Mouse (Mus musculus): Measurements from ENCODE around the gene Plbd1. TPM values are rescaled to one million over a fixed set of nuclear protein-coding genes. Genes with fewer than 3 reads are reported as not detected.

The Plbd1 gene
- polyA plus RNA-seq, 1 experiment from 2014 or later: 31.6 TPM

DNA sequence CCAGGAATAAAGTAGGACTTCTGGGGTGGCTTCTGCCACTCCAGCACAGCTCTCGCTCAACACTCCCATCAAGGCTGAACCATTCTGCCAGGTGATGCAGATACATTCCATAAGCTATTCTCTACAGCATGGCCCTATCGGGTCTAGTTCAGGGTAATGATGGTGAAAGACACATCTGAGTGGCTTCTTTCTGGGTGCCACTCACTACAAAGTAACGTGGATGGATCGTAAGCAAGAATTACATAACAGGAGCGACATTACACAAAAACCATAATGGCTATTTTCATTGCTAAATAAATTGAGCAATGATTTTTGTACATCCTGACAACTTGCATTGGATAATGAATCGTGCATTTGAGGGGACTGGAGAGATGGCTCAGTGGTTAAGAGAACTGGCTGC, 13.2 kb upstream of the Plbd1 start:
- Histone ChIP-seq H3K36me3 (no peaks in the 10 kb centered on the region), H3K4me2 (replicated peaks) (no peak overlapping the region), H3K9me3 (replicated peaks) (no peaks in the 10 kb centered on the region), H3K4me1 (peaks cover 6% of the 10 kb centered on the region; the same call in 1 of the 2 replicates), H3K27me3 (no peaks in the 10 kb centered on the region), H3K27ac (replicated peaks) (no peak overlapping the region), H3K9ac (no peak overlapping the region), H3K4me3 (replicated peaks) (no peak overlapping the region)
- ATAC-seq (ENCODE audit: insufficient number of reproducible peaks, low FRiP score, low TSS enrichment, low read depth): no peak
- WGBS: 89% methylated on average over 6 of the region's 6 CpGs

DNA sequence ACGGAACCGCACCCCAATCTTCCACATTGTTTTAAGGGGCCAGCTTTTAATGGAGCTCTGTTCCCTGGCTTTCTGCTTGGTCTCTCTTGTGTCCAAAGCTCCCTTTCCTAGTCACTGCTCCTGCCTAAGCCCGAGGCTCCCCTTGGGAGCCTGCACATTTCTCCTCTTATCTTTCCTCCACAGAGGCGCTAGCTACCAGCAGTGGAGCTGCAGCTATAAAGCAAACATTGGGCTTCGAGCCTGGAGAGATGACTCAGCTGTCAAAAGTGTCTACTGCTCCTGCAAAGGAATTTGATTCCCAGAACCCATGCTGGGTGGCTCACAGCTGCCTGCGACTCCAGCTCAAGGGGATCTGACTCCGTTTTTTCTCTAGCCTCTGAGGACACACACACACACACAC, 10.7 kb upstream of the Plbd1 start:
- Histone ChIP-seq H3K4me2 (replicated peaks) (no peak overlapping the region), H3K27me3 (no peaks in the 10 kb centered on the region), H3K27ac (replicated peaks) (0 out of 2 replicates have a peak overlapping the region, but pooled peaks have one; percentile 11), H3K9ac (no peak overlapping the region), H3K4me3 (replicated peaks) (no peak overlapping the region), H3K36me3 (no peaks in the 10 kb centered on the region), H3K9me3 (replicated peaks) (no peaks in the 10 kb centered on the region), H3K4me1 (peaks cover 19% of the 10 kb centered on the region; the same call in 1 of the 2 replicates)
- WGBS: 44% methylated on average over 7 of the region's 7 CpGs
- ATAC-seq (ENCODE audit: insufficient number of reproducible peaks, low FRiP score, low TSS enrichment, low read depth): no peak

DNA sequence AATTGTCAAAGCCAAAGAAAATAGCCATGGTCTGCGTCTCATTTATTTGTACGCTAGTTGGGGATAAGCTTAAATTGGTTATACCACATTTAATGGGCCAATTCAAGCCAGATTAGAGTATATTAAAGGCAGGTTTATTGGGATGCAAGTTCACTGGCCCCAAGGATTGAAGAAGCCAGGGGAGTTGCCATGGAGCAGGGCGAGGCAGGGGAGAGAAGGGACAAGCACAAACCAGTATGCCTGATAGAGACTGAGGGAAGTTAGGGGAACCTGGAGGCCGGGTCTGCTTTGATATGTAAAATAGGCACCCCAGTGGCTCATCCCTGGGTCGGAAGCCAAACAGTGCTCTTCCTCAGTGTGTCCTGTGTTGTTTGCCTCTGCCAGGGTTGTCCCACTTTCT, 7.5 kb upstream of the Plbd1 start:
- no peak overlapping the region for H3K27ac ChIP-seq (replicated peaks)
- H3K9me3 ChIP-seq (replicated peaks): no peaks in the 10 kb centered on the region
- no peaks in the 10 kb centered on the region for H3K36me3 ChIP-seq
- H3K4me1 ChIP-seq: peaks cover 19% of the 10 kb centered on the region; the same call in 1 of the 2 replicates
- 40% methylated on average over 5 of the region's 5 CpGs for WGBS
- no peak overlapping the region for H3K4me3 ChIP-seq (replicated peaks)
- H3K27me3 ChIP-seq: no peaks in the 10 kb centered on the region
- no peak for ATAC-seq (ENCODE audit: insufficient number of reproducible peaks, low FRiP score, low TSS enrichment, low read depth)
- H3K9ac ChIP-seq: no peak overlapping the region
- no peak overlapping the region for H3K4me2 ChIP-seq (replicated peaks)

DNA sequence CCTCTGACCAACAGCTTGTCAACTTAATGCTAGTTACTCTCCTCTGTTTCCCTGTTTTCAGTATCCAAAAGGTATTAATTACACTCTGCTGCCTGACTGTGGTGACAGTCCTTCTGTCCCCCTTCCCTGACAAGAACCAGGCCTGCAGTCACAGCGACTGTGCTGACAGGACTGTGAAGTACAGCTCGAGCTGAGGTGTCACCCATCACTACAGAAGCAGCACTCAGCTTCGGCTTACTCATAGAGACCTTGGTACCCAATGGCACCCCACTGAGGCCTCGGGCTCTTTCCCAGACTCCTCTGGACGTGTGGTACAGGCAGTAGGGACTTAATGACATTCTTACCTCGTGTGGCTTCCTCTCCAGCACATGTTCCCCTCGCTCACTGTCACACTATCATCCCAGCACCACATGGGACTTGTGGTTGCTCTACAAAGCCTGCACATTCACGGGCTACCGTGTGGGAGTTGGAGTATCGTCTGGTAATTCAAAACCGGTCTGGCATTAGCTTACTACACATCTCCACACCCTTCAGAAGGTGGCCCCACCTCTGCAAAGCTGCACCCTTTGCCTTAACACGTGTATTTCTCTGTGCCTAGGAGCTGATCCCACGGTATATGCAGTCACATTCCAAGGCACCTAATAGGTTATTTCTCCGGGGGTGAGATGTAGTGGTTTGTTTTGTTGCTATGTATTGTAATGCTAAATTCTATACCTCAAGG, 6.7 kb upstream of the Plbd1 start:
- no peak overlapping the region for H3K4me2 ChIP-seq (replicated peaks)
- H3K9ac ChIP-seq: no peak overlapping the region
- no peak overlapping the region for H3K4me3 ChIP-seq (replicated peaks)
- ATAC-seq (ENCODE audit: insufficient number of reproducible peaks, low FRiP score, low TSS enrichment, low read depth): no peak
- H3K27me3 ChIP-seq: no peaks in the 10 kb centered on the region
- H3K27ac ChIP-seq (replicated peaks): peak overlapping the region; percentile 76
- H3K36me3 ChIP-seq: no peaks in the 10 kb centered on the region
- WGBS: 30% methylated on average over 14 of the region's 14 CpGs
- no peaks in the 10 kb centered on the region for H3K9me3 ChIP-seq (replicated peaks)
- peaks cover 19% of the 10 kb centered on the region; the same call in 1 of the 2 replicates for H3K4me1 ChIP-seq

DNA sequence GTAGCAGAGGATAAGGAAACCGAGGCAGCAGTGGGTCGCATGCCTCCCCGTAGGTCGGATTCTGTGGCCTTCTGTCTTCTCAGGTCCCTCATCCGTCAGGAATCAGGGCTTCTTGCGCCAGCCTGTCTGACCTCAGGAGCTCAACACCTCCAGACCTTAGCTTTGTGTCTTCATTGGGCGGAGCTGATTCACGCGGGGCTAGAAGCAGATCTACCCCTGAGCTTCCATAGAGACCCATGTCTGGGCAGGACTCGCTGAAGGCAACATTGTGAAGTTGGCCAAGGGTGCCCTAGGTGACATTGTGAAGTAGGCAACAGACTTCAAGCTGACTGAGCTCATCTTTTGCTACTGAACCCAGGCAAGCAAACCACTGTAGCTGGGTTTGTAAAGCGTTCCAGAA, 335 bp upstream of the Plbd1 start:
- peak overlapping the region; percentile 40 for H3K4me3 ChIP-seq (replicated peaks)
- peaks cover 13% of the 10 kb centered on the region for H3K4me1 ChIP-seq
- no peaks in the 10 kb centered on the region for H3K9me3 ChIP-seq (replicated peaks)
- no peaks in the 10 kb centered on the region for H3K36me3 ChIP-seq
- peak overlapping the region; percentile 71 for H3K4me2 ChIP-seq (replicated peaks)
- peaks cover 23% of the 10 kb centered on the region for H3K27me3 ChIP-seq
- no peak for ATAC-seq (ENCODE audit: insufficient number of reproducible peaks, low FRiP score, low TSS enrichment, low read depth)
- H3K9ac ChIP-seq: 0 out of 2 replicates have a peak overlapping the region, but pooled peaks have one; percentile 9
- 23% methylated on average over 11 of the region's 11 CpGs for WGBS
- no peak overlapping the region for H3K27ac ChIP-seq (replicated peaks)

DNA sequence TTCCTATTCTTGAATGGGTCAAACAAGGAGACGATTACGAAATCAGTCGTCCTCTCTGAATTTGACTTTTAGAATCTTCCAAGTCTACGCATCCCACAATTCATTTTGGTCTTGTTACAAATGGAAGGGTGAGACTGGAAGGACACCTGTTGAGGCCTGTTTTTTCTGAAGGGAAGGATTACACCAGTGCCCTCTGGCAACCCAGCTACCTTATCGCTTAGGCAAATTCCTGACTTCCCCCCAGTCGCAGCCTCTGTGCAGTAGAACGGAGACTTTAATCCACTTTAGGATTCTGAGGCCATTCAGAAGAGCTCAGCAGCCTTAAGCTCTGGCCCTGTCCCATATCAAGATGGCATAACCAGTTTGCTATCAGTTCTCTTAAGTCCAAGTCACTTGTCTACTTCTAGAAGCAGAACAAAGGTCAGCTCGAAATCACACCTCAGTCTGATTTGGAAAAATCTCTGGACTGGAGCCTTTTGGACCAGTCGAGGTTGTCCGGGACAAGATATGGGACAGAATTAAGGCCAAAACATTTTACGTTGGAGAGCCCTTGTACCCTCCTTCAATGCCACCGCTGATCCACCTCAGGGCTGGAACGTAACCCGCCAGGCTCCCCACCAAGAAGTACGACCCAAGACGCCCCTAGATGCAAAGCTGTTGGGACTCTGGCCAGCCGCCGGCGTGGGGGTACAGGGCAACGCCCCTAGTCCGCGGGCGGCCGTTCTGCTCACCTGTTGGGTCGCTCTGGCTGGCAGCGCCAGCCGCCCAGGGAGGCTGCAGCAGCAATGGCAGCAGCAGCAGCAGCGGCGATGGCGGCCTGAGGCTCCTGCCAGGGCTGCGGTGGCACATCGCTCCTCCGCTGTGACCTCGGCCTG, 660 bp downstream of the Plbd1 start:
- Histone ChIP-seq H3K9me3 (replicated peaks) (no peaks in the 10 kb centered on the region), H3K27me3 (peaks cover 23% of the 10 kb centered on the region), H3K4me1 (peaks cover 13% of the 10 kb centered on the region), H3K9ac (0 out of 2 replicates have a peak overlapping the region, but pooled peaks have one; percentile 9), H3K27ac (replicated peaks) (peak overlapping the region; percentile 65), H3K4me2 (replicated peaks) (peak overlapping the region; percentile 71), H3K4me3 (replicated peaks) (peak overlapping the region; percentile 40), H3K36me3 (no peaks in the 10 kb centered on the region)
- WGBS: 14% methylated on average over 34 of the region's 34 CpGs
- no peak for ATAC-seq (ENCODE audit: insufficient number of reproducible peaks, low FRiP score, low TSS enrichment, low read depth)

DNA sequence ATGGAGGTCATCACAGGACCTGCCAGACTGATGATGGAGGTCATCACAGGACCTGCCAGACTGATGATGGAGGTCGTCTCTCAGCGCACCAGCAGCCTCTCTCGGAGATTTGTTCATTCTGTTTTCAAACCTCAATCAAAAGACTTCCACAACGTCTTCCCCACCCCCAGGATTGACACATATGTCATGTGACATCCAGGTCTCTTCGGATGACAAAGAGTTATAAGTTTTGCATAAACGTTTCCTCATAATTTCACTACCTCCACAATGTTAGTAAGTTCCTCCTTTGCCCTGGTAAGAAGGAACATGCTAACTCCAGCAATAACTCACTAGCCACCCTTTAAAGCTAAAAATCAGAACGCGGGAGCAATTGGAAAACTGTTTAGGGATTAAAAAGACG, 2.5 kb downstream of the Plbd1 start:
- Histone ChIP-seq H3K9me3 (replicated peaks) (no peaks in the 10 kb centered on the region), H3K27me3 (peaks cover 23% of the 10 kb centered on the region), H3K9ac (no peak overlapping the region), H3K4me2 (replicated peaks) (no peak overlapping the region), H3K4me1 (peaks cover 13% of the 10 kb centered on the region), H3K4me3 (replicated peaks) (no peak overlapping the region), H3K36me3 (no peaks in the 10 kb centered on the region), H3K27ac (replicated peaks) (no peak overlapping the region)
- WGBS: 87% methylated on average over 9 of the region's 9 CpGs
- no peak for ATAC-seq (ENCODE audit: insufficient number of reproducible peaks, low FRiP score, low TSS enrichment, low read depth)

DNA sequence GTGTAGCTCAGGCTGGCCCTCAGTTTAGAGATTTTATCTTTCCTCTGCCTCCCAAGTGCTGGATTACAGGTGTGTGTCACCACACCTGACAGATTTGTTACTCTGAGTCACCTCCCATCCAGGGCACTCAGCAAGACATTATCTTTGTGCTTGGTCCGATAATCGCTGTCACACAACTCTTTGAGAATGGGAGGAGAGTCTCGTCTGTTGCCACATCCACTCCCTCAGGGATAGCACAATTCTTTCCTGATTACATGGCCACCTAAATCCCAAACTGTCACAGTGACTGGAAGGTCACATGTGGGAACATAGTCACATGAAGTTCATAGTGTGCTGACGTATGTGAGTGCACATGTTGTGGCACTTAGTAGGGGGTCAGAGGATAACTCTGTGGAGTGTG, 3.4 kb downstream of the Plbd1 start:
- H3K36me3 ChIP-seq: no peaks in the 10 kb centered on the region
- WGBS: 72% methylated on average over 4 of the region's 4 CpGs
- H3K4me1 ChIP-seq: peaks cover 13% of the 10 kb centered on the region

DNA sequence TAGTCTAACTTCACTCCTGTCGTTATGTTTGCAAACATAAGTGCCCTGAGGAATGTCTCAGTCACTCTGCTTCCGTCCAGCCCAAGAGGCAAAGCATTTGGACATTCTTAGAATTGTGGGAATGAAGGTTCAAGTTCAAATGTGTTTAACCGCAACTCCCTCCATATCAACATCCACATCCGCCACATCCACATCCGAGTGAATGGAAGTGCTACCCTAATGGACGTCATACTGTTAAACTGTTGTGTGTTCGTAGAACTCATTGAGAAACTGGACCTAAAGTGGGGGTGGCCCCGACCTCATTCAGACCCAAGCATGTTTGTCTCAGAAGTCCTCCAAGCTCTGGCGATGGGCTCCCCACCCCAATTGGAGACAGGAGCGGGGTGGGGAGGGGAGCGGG, 5.9 kb downstream of the Plbd1 start:
- no peak for ATAC-seq (ENCODE audit: insufficient number of reproducible peaks, low FRiP score, low TSS enrichment, low read depth)
- H3K36me3 ChIP-seq: no peaks in the 10 kb centered on the region
- H3K4me1 ChIP-seq: no peaks in the 10 kb centered on the region
- no peak overlapping the region for H3K27ac ChIP-seq (replicated peaks)
- 0 out of 2 replicates have a peak, but pooled peaks cover 5% of the 10 kb centered on the region for H3K27me3 ChIP-seq
- 72% methylated on average over 11 of the region's 11 CpGs for WGBS
- H3K9me3 ChIP-seq (replicated peaks): no peaks in the 10 kb centered on the region
- H3K4me3 ChIP-seq (replicated peaks): no peak overlapping the region
- H3K9ac ChIP-seq: no peak overlapping the region
- 0 out of 2 replicates have a peak overlapping the region, but pooled peaks have one; percentile 19 for H3K4me2 ChIP-seq (replicated peaks)

More for the DNA sequence above, 3.4 kb downstream of the Plbd1 start:
- no peak overlapping the region for H3K27ac ChIP-seq (replicated peaks)
- no peak overlapping the region for H3K4me3 ChIP-seq (replicated peaks)
- H3K9me3 ChIP-seq (replicated peaks): no peaks in the 10 kb centered on the region
- H3K9ac ChIP-seq: no peak overlapping the region
- ATAC-seq (ENCODE audit: insufficient number of reproducible peaks, low FRiP score, low TSS enrichment, low read depth): no peak
- H3K4me2 ChIP-seq (replicated peaks): no peak overlapping the region
- H3K27me3 ChIP-seq: peaks cover 23% of the 10 kb centered on the region

DNA sequence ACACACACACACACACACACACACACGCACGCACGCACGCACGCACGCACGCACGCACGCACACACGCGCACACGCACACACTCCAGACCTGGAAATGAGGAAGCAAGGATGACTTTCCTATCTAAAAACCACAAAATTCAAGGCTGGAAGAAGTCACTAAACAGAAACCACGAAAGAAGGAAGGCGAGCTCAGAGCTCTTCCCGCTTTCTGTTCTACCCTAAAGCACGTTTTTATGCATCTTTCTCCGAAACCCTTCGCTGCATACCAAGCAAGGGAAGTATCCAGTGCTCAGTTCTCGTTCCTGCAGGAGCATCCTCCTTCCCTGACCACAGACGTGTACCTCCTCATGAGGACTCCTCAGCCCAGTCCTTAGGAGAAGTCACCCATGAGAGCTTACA, 7.3 kb downstream of the Plbd1 start:
- no peaks in the 10 kb centered on the region for H3K9me3 ChIP-seq (replicated peaks)

DNA sequence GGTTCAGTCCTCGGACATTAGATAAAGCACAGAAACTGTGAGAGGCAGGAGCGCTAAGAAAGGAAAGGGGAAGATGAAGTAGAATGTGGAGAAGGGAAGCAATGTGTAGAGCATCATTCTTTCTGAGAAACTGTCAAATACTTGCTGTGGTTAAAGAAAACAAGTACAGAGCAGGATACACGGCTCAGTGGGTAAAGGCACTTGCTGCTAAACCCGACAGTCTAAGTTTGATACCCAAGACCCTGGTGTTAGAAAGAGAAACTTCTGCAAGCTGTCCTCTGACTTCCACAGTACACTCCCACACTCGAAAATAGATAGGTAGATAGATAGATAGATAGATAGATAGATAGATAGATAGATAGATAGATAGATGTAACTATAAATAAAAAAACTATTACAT, 8.4 kb downstream of the Plbd1 start:
- Histone ChIP-seq H3K4me3 (replicated peaks) (no peak overlapping the region), H3K9ac (no peak overlapping the region), H3K9me3 (replicated peaks) (no peaks in the 10 kb centered on the region), H3K36me3 (no peaks in the 10 kb centered on the region), H3K4me2 (replicated peaks) (no peak overlapping the region), H3K27me3 (no peaks in the 10 kb centered on the region), H3K4me1 (no peaks in the 10 kb centered on the region), H3K27ac (replicated peaks) (no peak overlapping the region)
- no peak for ATAC-seq (ENCODE audit: insufficient number of reproducible peaks, low FRiP score, low TSS enrichment, low read depth)
- WGBS: 74% methylated on average over 5 of the region's 5 CpGs

More for the DNA sequence above, 7.3 kb downstream of the Plbd1 start:
- Histone ChIP-seq H3K4me1 (no peaks in the 10 kb centered on the region), H3K36me3 (no peaks in the 10 kb centered on the region), H3K27me3 (no peaks in the 10 kb centered on the region), H3K27ac (replicated peaks) (no peak overlapping the region), H3K9ac (no peak overlapping the region), H3K4me2 (replicated peaks) (no peak overlapping the region), H3K4me3 (replicated peaks) (no peak overlapping the region)
- WGBS: 90% methylated on average over 20 of the region's 20 CpGs
- ATAC-seq (ENCODE audit: insufficient number of reproducible peaks, low FRiP score, low TSS enrichment, low read depth): no peak
